Mouse (Mus musculus) embryonic facial prominence, embryonic 11.5 days (tissue): ENCODE measurements around the gene Arid3a. TPM values are rescaled to one million over a fixed set of nuclear protein-coding genes. Genes with fewer than 3 reads are reported as not detected.

Source experiments
- ATAC-seq: fragments of 200-750 bp; cut with Nextera tagmentation; replicated peaks from 2 replicates; pipeline ENCODE4 v1.8.0; 2017; ENCODE audit warnings: low read depth; ENCODE audit not compliant: insufficient number of reproducible peaks, low FRiP score, low TSS enrichment
- DNase-seq: peaks from one replicate; pipeline ENCODE4 v3.0.0-alpha.2; 2015; ENCODE audit warnings: low spot score
- H3K27ac ChIP-seq: fragments of 300-500 bp; sonication (generic); replicated peaks from 2 replicates; pipeline ENCODE4 v1.5.1; 2014; ENCODE audit warnings: mild to moderate bottlenecking, low read depth, low read length, control low read depth
- H3K27me3 ChIP-seq: fragments of 300-500 bp; sonication (generic); 2 replicates; pipeline ENCODE4 v1.6.1; 2014; ENCODE audit warnings: mild to moderate bottlenecking, low read length, moderate library complexity, mixed read lengths; ENCODE audit not compliant: control insufficient read depth, insufficient read depth
- H3K36me3 ChIP-seq: fragments of 300-500 bp; sonication (generic); replicated peaks from 2 replicates; pipeline ENCODE4 v1.6.1; 2014; ENCODE audit warnings: low read depth, mild to moderate bottlenecking, low read length, moderate library complexity, mixed read lengths; ENCODE audit not compliant: control insufficient read depth, insufficient read depth
- H3K4me1 ChIP-seq: fragments of 300-500 bp; sonication (generic); 2 replicates; pipeline ENCODE4 v1.6.1; 2014; ENCODE audit warnings: low read length, mixed read lengths; ENCODE audit not compliant: control insufficient read depth, insufficient read depth
- H3K4me2 ChIP-seq: fragments of 300-500 bp; sonication (generic); 2 replicates; pipeline ENCODE4 v1.6.1; 2014; ENCODE audit warnings: low read depth, mild to moderate bottlenecking, control low read depth, low read length, moderate library complexity
- H3K4me3 ChIP-seq: fragments of 300-500 bp; sonication (generic); 2 replicates; pipeline ENCODE4 v1.5.1; 2014; ENCODE audit warnings: low read depth, low read length, control low read depth
- H3K9ac ChIP-seq: fragments of 300-500 bp; sonication (generic); replicated peaks from 2 replicates; pipeline ENCODE4 v1.6.1; 2014; ENCODE audit warnings: mild to moderate bottlenecking, control low read depth, low read length
- H3K9me3 ChIP-seq: fragments of 300-500 bp; sonication (generic); replicated peaks from 2 replicates; pipeline ENCODE4 v1.6.1; 2016; ENCODE audit warnings: mild to moderate bottlenecking, low read length, inconsistent platforms, mixed read lengths; ENCODE audit not compliant: control insufficient read depth
- WGBS: fragments of 180-500 bp; shearing (Covaris S2); extraction: QIAGEN DNeasy Blood & Tissue Kit; methylation state at CpG from one replicate; pipeline ENCODE4 v1.1.7; 2014; 5-methylcytosine and 5-hydroxymethylcytosine counted together
- polyA plus RNA-seq: library from polyadenylated mRNA; unstranded; fragments of >200 nt; fragmentation: Nextera tagmentation; extraction: Ambion mirVana; gene quantifications from 2 replicates; pipeline ENCODE4 v1.2.1, GENCODE M21; 2014

The Arid3a gene
- polyA plus RNA-seq, 1 experiment from 2014 or later = 5.0 TPM

DNA sequence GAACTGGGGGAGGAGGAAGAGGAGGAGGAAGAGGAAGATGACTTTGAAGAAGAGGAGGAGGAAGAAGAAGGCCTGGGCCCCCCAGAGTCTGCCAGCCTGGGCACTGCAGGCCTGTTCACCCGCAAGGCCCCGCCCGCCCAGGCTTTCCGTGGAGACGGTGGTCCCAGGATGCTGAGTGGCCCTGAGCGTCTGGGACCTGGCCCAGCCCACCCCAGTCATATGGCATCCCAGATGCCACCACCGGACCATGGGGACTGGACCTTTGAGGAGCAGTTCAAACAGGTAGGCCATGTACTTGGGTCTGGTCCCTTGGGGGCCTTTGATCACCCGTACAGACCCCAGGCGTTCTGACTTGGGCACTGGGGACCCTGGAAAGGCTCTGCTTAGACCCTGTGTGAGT lies 5.0 kb downstream of the Arid3a start:
- no peak for ATAC-seq
- H3K9me3 ChIP-seq = no peaks in the 10 kb centered on the region
- no peak for DNase-seq
- no peak overlapping the region for H3K4me3 ChIP-seq
- no peaks in the 10 kb centered on the region for H3K27me3 ChIP-seq
- peaks cover 16% of the 10 kb centered on the region; the same call in 1 of the 2 replicates for H3K4me1 ChIP-seq
- H3K36me3 ChIP-seq = no peaks in the 10 kb centered on the region; the same call in 1 of the 2 replicates
- WGBS = 89% methylated on average over 9 of the region's 9 CpGs
- H3K9ac ChIP-seq = no peak overlapping the region; the same call in 1 of the 2 replicates
- H3K4me2 ChIP-seq = no peak overlapping the region
- no peak overlapping the region for H3K27ac ChIP-seq

DNA sequence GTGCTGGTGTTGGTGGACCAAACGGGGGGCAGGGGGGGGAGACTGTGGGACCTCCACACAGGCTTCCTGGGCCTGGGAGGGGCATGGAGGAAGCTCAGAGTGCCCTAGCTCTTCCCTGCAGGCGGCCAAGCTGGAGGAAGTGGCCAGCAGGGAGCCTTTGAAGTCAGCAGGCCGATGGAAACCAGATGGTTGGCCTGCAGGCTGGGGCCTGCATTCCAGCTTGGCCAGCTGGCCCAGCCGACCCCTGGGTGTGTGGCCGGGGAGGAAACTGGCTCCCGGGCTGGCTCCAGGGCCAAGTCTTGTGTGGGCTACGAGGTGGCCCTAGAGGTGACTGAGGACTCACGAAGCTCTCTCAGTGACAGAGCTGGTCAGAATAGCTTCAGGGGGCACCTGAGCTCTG lies 5.9 kb downstream of the Arid3a start:
- Histone ChIP-seq H3K27me3 (no peaks in the 10 kb centered on the region), H3K9ac (peak overlapping the region; percentile 18; the same call in 1 of the 2 replicates), H3K9me3 (no peaks in the 10 kb centered on the region), H3K4me3 (no peak overlapping the region), H3K27ac (peak overlapping the region; percentile 52), H3K4me1 (peaks cover 16% of the 10 kb centered on the region; the same call in 1 of the 2 replicates), H3K36me3 (no peaks in the 10 kb centered on the region; the same call in 1 of the 2 replicates), H3K4me2 (0 out of 2 replicates have a peak overlapping the region, but pooled peaks have one; percentile 16)
- no peak for ATAC-seq
- WGBS = 10% methylated on average over 8 of the region's 8 CpGs
- DNase-seq = peak; percentile 67

DNA sequence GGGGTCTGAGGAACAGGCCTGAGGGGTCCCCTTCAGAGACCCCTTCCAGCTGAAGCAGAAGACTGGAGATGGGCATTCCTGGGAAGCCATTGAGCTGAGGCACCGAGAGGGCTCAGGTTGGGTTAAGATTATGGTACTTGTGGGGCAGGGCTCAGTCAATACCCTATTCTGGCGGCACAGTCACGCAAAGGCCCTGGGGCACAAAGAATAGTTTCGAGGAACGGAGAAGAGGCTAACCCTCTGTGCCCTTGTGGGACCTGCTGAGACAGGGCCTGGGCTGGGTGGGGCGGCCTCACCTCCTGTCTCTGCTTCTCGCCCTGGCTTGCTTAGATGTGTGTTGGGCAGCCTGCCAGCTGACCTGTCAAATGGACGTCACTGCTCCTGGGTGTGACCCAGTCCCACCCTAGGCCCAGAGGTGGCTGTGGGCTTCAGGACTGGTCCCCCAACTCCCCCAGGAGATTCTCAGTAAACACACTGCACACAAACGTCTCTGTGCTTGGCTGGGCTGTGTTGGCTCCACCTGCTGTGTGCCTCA lies 6.4 kb downstream of the Arid3a start:
- peaks cover 16% of the 10 kb centered on the region; the same call in 1 of the 2 replicates for H3K4me1 ChIP-seq
- no peak overlapping the region for H3K9ac ChIP-seq
- no peak overlapping the region for H3K4me2 ChIP-seq
- DNase-seq (no peak), ATAC-seq (no peak)
- no peak overlapping the region for H3K4me3 ChIP-seq
- H3K27ac ChIP-seq = peak overlapping the region; percentile 52
- no peaks in the 10 kb centered on the region for H3K9me3 ChIP-seq
- H3K27me3 ChIP-seq = no peaks in the 10 kb centered on the region
- WGBS = 58% methylated on average over 9 of the region's 9 CpGs
- H3K36me3 ChIP-seq = no peaks in the 10 kb centered on the region; the same call in 1 of the 2 replicates

DNA sequence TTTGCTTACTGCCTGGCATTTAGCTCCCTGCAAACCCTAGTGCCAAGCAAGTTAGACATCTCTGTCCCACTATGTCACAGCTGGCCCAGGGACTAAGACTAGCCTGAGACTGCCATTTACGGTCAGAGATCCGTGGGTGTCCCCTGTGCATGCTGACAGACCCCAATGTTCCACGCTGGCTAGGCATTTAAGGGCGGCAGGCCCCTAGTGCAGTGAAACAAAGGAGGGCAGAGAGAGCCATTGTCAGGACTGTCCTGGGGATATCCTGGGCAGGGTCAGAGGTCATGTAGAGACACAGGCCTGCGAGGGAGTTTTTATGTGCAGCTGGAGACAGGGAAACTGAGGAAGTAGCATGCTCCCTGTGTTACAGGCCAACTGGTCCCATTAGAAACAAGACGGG lies 7.0 kb downstream of the Arid3a start:
- H3K9ac ChIP-seq = no peak overlapping the region

DNA sequence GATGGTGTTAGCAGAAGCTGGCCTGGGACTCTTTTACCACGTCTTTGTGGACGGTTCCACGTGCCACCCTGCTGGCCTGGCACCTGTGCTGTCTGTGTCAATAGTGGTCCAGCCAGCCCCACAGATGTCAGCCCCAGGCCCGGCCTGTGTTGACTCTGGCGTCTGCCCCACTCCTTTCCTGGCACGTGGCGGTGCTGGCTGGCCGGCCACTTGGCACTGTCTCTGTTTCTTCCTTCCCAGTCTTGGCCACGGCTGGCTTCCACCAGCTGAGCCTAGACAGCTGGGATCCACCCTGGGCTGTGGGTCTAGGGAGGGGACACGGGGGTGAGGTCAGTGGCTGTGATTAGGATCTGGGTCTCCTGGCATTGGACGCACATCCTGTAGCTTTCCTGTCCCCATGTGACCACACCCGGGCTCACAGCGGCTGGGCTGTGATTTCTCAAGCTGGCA lies 7.5 kb downstream of the Arid3a start:
- ATAC-seq (no peak), DNase-seq (no peak)
- H3K4me3 ChIP-seq = no peak overlapping the region
- peaks cover 11% of the 10 kb centered on the region; the same call in 1 of the 2 replicates for H3K4me1 ChIP-seq
- no peak overlapping the region for H3K4me2 ChIP-seq
- no peak overlapping the region for H3K27ac ChIP-seq
- no peak overlapping the region for H3K9ac ChIP-seq
- H3K27me3 ChIP-seq = no peaks in the 10 kb centered on the region
- no peaks in the 10 kb centered on the region for H3K9me3 ChIP-seq
- 73% methylated on average over 13 of the region's 13 CpGs for WGBS
- no peaks in the 10 kb centered on the region; the same call in 1 of the 2 replicates for H3K36me3 ChIP-seq

More for the DNA sequence above, 7.0 kb downstream of the Arid3a start:
- Histone ChIP-seq H3K4me3 (no peak overlapping the region), H3K27ac (no peak overlapping the region), H3K36me3 (no peaks in the 10 kb centered on the region; the same call in 1 of the 2 replicates), H3K4me1 (peaks cover 14% of the 10 kb centered on the region; the same call in 1 of the 2 replicates), H3K27me3 (no peaks in the 10 kb centered on the region), H3K9me3 (no peaks in the 10 kb centered on the region), H3K4me2 (no peak overlapping the region)
- ATAC-seq = no peak
- WGBS = 52% methylated on average over 6 of the region's 6 CpGs
- DNase-seq = no peak

DNA sequence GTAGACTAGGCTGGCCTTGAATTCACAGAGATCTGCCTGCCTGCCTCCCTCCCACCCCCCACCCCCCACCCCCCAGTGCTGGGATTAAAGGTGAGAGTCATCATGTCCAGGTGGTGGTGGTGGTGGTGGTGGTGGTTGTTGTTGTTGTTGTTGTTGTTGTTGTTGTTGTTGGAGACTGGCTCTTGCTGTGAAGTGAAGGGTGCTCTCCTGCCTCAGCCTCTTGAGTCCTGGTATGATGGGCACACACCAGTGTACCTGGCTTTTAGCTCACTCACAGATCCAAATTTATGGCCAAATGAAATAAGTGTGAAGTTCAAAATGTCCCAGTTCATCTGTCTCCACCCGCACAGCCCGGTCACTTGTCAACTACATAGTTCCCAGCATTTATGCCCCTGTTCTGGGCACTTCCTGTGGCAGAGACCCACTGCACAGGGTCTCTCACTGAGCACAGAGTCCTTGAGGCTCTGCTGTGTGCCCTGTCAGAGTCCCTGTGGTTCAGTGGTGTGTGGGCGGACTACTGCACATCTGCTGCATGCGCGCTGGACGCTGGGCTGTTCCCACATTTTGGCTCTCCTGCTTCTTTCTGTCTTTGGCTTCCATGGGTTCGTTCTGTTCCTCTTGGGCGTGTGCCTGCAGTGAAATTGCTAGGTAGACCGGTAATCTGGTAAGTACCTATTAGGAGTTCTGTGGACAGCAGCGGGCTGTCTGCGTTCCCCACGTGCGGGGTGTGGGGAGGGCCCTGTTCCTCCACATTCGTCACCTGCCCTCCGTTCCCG lies 8.1 kb downstream of the Arid3a start:
- WGBS = 85% methylated on average over 16 of the region's 16 CpGs
- no peak overlapping the region for H3K27ac ChIP-seq
- H3K4me3 ChIP-seq = no peak overlapping the region
- H3K4me2 ChIP-seq = no peak overlapping the region
- H3K9me3 ChIP-seq = no peaks in the 10 kb centered on the region
- no peak overlapping the region for H3K9ac ChIP-seq
- peaks cover 11% of the 10 kb centered on the region; the same call in 1 of the 2 replicates for H3K4me1 ChIP-seq
- H3K27me3 ChIP-seq = no peaks in the 10 kb centered on the region
- no peaks in the 10 kb centered on the region; the same call in 1 of the 2 replicates for H3K36me3 ChIP-seq
- ATAC-seq (no peak), DNase-seq (no peak)

DNA sequence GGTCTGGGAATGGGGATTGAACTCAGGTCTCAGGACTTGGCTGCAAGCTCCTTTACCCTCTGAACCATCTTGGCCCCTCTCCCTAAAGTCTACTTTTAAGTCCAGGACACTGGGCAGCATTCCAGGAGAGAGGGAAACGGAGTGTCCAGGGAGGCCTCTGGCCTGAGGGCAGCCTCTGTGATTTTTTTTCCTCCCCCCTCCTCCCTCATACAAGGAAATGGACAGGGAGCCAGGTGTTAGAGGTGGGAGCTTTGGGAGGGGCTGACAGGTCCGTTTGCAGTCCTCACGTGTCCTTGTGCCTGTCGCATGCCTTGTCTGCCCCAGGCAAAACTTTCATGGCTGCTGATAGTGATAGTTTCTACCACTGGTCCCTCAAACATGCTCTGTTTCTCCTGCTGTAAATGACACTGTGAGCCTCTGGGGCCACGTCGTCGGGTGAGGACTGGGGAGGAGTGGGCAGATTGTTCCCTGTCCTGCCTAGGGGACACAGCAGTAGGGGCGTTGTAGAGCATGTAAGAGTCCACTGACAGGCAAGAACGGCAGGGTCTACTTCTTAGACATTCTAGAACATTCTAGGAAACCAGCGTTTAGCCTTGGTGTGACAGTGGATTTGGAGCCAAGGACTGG lies 9.6 kb downstream of the Arid3a start:
- H3K4me3 ChIP-seq = no peak overlapping the region

More for the DNA sequence above, 9.6 kb downstream of the Arid3a start:
- H3K9me3 ChIP-seq = no peaks in the 10 kb centered on the region
- H3K9ac ChIP-seq = no peak overlapping the region
- no peak overlapping the region for H3K4me2 ChIP-seq
- no peak overlapping the region for H3K27ac ChIP-seq
- no peaks in the 10 kb centered on the region for H3K27me3 ChIP-seq
- no peak for DNase-seq
- H3K4me1 ChIP-seq = peaks cover 11% of the 10 kb centered on the region; the same call in 1 of the 2 replicates
- ATAC-seq = no peak
- H3K36me3 ChIP-seq = no peaks in the 10 kb centered on the region; the same call in 1 of the 2 replicates
- 65% methylated on average over 10 of the region's 10 CpGs for WGBS
